Mouse (Mus musculus): Measurements from ENCODE around the gene Aox1. TPM values are rescaled to one million over a fixed set of nuclear protein-coding genes. Genes with fewer than 3 reads are reported as not detected.

Gene Aox1
- total and polyA plus RNA-seq, 3 experiments, result 8.6 to 10.7 (median 9.7) TPM

DNA sequence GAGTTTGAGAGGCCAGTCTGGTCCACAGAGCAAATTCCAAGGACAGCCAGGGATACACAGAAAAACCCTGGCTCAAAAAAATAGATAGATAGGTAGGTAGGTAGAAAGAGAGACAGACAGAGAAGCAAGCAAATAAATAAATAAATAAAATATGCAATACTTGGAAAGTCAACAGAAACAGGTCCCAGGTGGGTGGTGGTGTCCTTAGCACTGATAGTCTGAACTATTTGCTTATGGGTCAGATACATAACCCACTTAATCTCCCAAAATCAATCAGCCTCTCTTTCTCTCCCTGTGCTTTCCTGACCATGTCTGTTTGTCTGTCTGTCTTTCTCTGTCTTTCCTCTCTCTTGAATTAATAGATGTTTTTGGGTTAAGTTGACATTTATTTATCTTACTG lies 48.2 kb downstream of the Aox1 start:
- H3K27ac ChIP-seq, result no peak overlapping the region
- TF ChIP-seq POLR2A (IDR thresholded peaks at IDR 0.05; ENCODE audit: insufficient read depth, low read depth, low read length) (no peak), CTCF (IDR thresholded peaks at IDR 0.05) (no peak)
- no peaks in the 10 kb centered on the region for H3K27me3 ChIP-seq (ENCODE audit: control insufficient read depth, insufficient read depth, low read length)
- no peaks in the 10 kb centered on the region for H3K79me2 ChIP-seq (replicated peaks; ENCODE audit: control insufficient read depth, insufficient read depth, low read length)
- no peaks in the 10 kb centered on the region for H3K36me3 ChIP-seq (ENCODE audit: control insufficient read depth, insufficient read depth, low read length)
- no peak overlapping the region for H3K9ac ChIP-seq (ENCODE audit: low read depth, low read length)
- H3K4me1 ChIP-seq (ENCODE audit: control insufficient read depth, insufficient read depth, low read length), result no peaks in the 10 kb centered on the region
- H3K4me3 ChIP-seq, result no peak overlapping the region
- DNase-seq, result no peak
- intact Hi-C loops (cut with DNase I), result no loop called here

DNA sequence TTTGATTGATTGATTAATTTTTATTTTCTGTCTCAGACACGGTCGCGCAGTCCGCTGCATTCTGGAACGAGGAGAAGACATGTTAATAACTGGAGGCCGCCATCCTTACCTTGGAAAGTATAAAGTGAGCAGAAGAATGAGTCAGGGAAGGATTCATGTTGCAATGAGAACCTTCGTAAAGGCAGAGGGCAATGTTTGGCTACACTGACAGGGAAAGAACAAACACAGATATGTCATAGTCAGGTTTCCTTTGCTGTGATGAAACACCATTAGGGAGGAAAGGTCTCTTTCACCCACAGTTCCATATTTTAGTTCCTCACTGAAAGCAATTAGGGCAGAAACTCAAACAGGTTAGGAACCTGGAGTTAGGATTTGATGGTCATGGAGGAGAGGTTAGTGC lies 48.7 kb downstream of the Aox1 start:
- DNase-seq, result no peak
- Histone ChIP-seq H3K27ac (no peak overlapping the region), H3K79me2 (replicated peaks; ENCODE audit: control insufficient read depth, insufficient read depth, low read length) (no peaks in the 10 kb centered on the region), H3K9ac (ENCODE audit: low read depth, low read length) (no peak overlapping the region), H3K36me3 (ENCODE audit: control insufficient read depth, insufficient read depth, low read length) (no peaks in the 10 kb centered on the region), H3K4me1 (ENCODE audit: control insufficient read depth, insufficient read depth, low read length) (no peaks in the 10 kb centered on the region), H3K27me3 (ENCODE audit: control insufficient read depth, insufficient read depth, low read length) (no peaks in the 10 kb centered on the region), H3K4me3 (no peak overlapping the region)
- TF ChIP-seq POLR2A (IDR thresholded peaks at IDR 0.05; ENCODE audit: insufficient read depth, low read depth, low read length) (no peak), EP300 (IDR thresholded peaks at IDR 0.05; ENCODE audit: insufficient read depth, low read depth, low read length) (no peak), CTCF (IDR thresholded peaks at IDR 0.05) (no peak)
- 95% methylated on average over 7 of the region's 7 CpGs for WGBS
- intact Hi-C loops (cut with DNase I), result no loop called here

DNA sequence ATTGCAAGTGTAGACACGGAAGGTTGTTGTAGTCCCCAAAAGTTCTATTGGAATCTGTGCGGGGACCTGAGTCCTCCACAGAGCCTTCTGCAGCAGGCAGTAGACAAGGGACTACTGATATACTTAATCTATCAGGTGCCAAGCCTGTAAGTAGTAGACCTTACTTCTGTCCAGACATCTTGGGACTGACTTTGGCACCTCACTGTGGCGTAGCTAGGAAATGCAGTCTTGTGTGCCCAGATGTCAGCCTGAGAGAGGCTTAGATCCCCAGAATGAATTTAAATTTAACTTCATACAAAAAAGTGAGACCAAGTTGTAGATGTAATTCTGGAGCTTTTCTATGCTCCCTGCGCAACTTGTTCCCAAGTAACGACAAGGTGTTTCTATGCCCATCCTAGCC lies 50.0 kb downstream of the Aox1 start:
- 91% methylated on average over 5 of the region's 5 CpGs for WGBS

DNA sequence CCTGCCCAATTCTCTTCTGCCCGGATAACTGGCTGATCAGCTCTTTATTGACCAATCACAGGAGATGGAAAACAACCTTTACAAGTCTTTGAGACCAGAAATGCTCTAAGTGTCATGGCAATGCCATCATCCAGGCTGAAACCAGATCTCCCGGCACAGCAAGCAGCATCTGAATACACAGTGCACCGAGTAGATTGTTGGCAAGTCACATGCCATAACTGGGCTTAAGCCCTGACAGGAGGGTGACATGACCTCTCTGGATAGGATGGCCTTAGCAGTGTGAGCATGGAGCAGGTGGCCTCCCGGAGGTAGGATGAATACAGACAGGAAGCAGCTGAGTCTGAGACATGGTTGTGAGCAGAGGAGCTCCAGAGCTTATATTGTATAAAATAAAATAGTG lies 50.7 kb downstream of the Aox1 start:
- no peaks in the 10 kb centered on the region for H3K79me2 ChIP-seq (replicated peaks; ENCODE audit: control insufficient read depth, insufficient read depth, low read length)
- H3K4me1 ChIP-seq (ENCODE audit: control insufficient read depth, insufficient read depth, low read length), result no peaks in the 10 kb centered on the region
- H3K9ac ChIP-seq (ENCODE audit: low read depth, low read length), result no peak overlapping the region
- no peaks in the 10 kb centered on the region for H3K36me3 ChIP-seq (ENCODE audit: control insufficient read depth, insufficient read depth, low read length)
- no peak for TF ChIP-seq CTCF (IDR thresholded peaks at IDR 0.05)
- TF ChIP-seq POLR2A (IDR thresholded peaks at IDR 0.05; ENCODE audit: insufficient read depth, low read depth, low read length), result no peak
- no peak for TF ChIP-seq EP300 (IDR thresholded peaks at IDR 0.05; ENCODE audit: insufficient read depth, low read depth, low read length)
- no peak for DNase-seq
- H3K4me3 ChIP-seq, result no peak overlapping the region
- no peak overlapping the region for H3K27ac ChIP-seq
- 84% methylated on average over 4 of the region's 4 CpGs for whole genome bisulfite sequencing
- H3K27me3 ChIP-seq (ENCODE audit: control insufficient read depth, insufficient read depth, low read length), result no peaks in the 10 kb centered on the region
- intact Hi-C loops (cut with DNase I), result no loop called here

More for the DNA sequence above, 50.0 kb downstream of the Aox1 start:
- Histone ChIP-seq H3K4me3 (no peak overlapping the region), H3K4me1 (ENCODE audit: control insufficient read depth, insufficient read depth, low read length) (no peaks in the 10 kb centered on the region), H3K27ac (no peak overlapping the region), H3K36me3 (ENCODE audit: control insufficient read depth, insufficient read depth, low read length) (no peaks in the 10 kb centered on the region), H3K79me2 (replicated peaks; ENCODE audit: control insufficient read depth, insufficient read depth, low read length) (no peaks in the 10 kb centered on the region), H3K27me3 (ENCODE audit: control insufficient read depth, insufficient read depth, low read length) (no peaks in the 10 kb centered on the region), H3K9ac (ENCODE audit: low read depth, low read length) (no peak overlapping the region)
- TF ChIP-seq POLR2A (IDR thresholded peaks at IDR 0.05; ENCODE audit: insufficient read depth, low read depth, low read length) (no peak), EP300 (IDR thresholded peaks at IDR 0.05; ENCODE audit: insufficient read depth, low read depth, low read length) (no peak), CTCF (IDR thresholded peaks at IDR 0.05) (peak; percentile 59)
- intact Hi-C loops (cut with DNase I), result no loop called here
- no peak for DNase-seq

DNA sequence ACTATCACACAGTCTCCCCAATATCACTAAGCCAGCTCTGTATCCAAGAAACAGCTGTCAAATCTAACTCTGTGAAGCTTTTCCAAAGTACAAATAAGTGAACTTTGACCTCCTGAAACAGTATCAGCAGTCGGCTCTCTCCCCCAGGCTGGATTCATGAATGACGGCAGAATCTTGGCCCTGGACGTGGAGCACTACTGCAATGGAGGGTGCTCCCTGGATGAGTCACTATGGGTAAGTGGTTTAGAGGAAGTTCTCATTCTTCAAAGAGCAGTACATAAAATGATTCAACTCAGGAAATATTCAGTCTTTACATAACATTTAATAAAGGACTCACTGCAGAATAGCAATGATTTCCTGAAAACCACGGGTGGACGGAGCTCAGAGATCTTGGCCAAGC lies 51.6 kb downstream of the Aox1 start:
- DNase-seq, result no peak
- TF ChIP-seq POLR2A (IDR thresholded peaks at IDR 0.05; ENCODE audit: insufficient read depth, low read depth, low read length) (no peak), EP300 (IDR thresholded peaks at IDR 0.05; ENCODE audit: insufficient read depth, low read depth, low read length) (no peak), CTCF (IDR thresholded peaks at IDR 0.05) (no peak)
- WGBS, result 51% methylated on average over 5 of the region's 5 CpGs
- no peaks in the 10 kb centered on the region for H3K4me1 ChIP-seq (ENCODE audit: control insufficient read depth, insufficient read depth, low read length)
- no peaks in the 10 kb centered on the region for H3K27me3 ChIP-seq (ENCODE audit: control insufficient read depth, insufficient read depth, low read length)
- no peaks in the 10 kb centered on the region for H3K36me3 ChIP-seq (ENCODE audit: control insufficient read depth, insufficient read depth, low read length)
- no peak overlapping the region for H3K27ac ChIP-seq
- no peak overlapping the region for H3K9ac ChIP-seq (ENCODE audit: low read depth, low read length)
- H3K4me3 ChIP-seq, result no peak overlapping the region
- intact Hi-C loops (cut with DNase I), result no loop called here
- no peaks in the 10 kb centered on the region for H3K79me2 ChIP-seq (replicated peaks; ENCODE audit: control insufficient read depth, insufficient read depth, low read length)

DNA sequence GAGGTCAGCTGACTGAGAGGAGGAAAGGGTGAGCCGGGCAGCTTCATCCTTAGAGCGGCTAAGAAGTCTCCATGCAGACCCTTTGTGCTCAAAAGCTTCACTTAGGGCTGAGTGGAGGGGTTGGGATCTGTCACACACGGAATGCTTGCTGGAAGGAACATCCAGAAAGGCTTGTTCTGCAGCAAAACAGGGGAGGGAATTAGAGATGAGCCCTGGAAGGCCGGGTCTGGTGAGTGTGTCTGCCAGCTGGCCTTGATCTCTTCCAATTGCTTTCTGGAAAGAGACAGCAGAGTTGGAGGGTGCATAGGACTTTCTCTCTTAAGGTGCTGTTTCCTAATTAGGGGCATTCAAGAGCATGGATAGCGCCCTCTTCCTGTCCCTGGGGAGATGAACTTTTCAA lies 59.6 kb downstream of the Aox1 start:
- TF ChIP-seq CTCF (IDR thresholded peaks at IDR 0.05), result no peak
- TF ChIP-seq POLR2A (IDR thresholded peaks at IDR 0.05; ENCODE audit: insufficient read depth, low read depth, low read length), result no peak
- TF ChIP-seq EP300 (IDR thresholded peaks at IDR 0.05; ENCODE audit: insufficient read depth, low read depth, low read length), result no peak
- intact Hi-C loops (cut with DNase I), result no loop called here
- 68% methylated on average over 5 of the region's 5 CpGs for WGBS
- no peaks in the 10 kb centered on the region for H3K36me3 ChIP-seq (ENCODE audit: control insufficient read depth, insufficient read depth, low read length)
- no peaks in the 10 kb centered on the region for H3K79me2 ChIP-seq (replicated peaks; ENCODE audit: control insufficient read depth, insufficient read depth, low read length)
- no peaks in the 10 kb centered on the region for H3K4me1 ChIP-seq (ENCODE audit: control insufficient read depth, insufficient read depth, low read length)
- no peak overlapping the region for H3K9ac ChIP-seq (ENCODE audit: low read depth, low read length)
- no peaks in the 10 kb centered on the region for H3K27me3 ChIP-seq (ENCODE audit: control insufficient read depth, insufficient read depth, low read length)
- H3K4me3 ChIP-seq, result no peak overlapping the region
- no peak for DNase-seq
- H3K27ac ChIP-seq, result no peak overlapping the region
